Comparison of ENCODE assay signal across 20 mouse cellular contexts in the genomic region with DNA sequence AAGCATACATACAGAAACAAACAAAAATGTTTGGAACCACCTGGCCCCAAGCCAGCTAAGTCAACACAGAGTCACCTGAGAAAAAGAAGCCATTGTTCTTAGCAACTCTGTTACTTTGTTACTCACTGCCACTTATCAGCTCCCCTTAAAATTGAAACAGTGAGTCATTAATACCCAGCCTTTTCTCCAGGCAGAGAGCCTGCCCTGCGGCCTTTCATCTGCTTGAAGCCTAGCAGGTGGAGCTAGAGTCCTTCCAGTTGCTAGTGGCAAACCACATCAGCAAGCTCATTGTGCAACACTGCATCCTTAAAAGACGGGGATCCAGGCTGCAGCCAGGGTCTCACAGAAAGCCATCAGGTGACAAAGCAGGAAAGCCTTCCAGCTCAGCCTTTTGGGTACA.
A peak's percentile ranks its signal among the peaks of the same experiment; 100 is the strongest.
DNase-seq lines count a peak whose midpoint lies in the region; ATAC-seq and TF ChIP-seq lines count a peak whose summit lies in the region.
"Had no signal": no experiment of that assay in that cellular context is flagged by ENCODE, and none has a peak within 500 bp of the region (broad histone marks: within the 10 kb centered on the region; RNA-seq: fewer than 3 reads in every experiment).

No protein-coding gene starts in this region.

- H3K4me1 ChIP-seq in lung, postnatal 0 days (ENCODE audit: insufficient read depth, low read depth, low read length): no peaks in the 10 kb centered on the region
- H3K4me1 ChIP-seq: forebrain, embryonic 13.5 days; hindbrain, embryonic 12.5 days had no signal

- TF ChIP-seq EP300 in lung, postnatal 0 days (IDR thresholded peaks at IDR 0.05): peak; percentile 77

- no peaks in the 10 kb centered on the region for H3K9me3 ChIP-seq in lung, postnatal 0 days (ENCODE audit: low read length)
- H3K9me3 ChIP-seq: forebrain, embryonic 13.5 days; hindbrain, embryonic 12.5 days; limb, embryonic 13.5 days; midbrain, embryonic 15.5 days; neural tube, embryonic 13.5 days had no signal

- H3K4me2 ChIP-seq in lung, postnatal 0 days (replicated peaks; ENCODE audit: low read depth, low read length): no peak overlapping the region
- H3K4me2 ChIP-seq: forebrain, embryonic 13.5 days; heart, embryonic 11.5 days; hindbrain, embryonic 12.5 days; limb, embryonic 13.5 days; midbrain, embryonic 15.5 days; neural tube, embryonic 13.5 days had no signal

- 44% methylated on average over 2 of the region's 2 CpGs for WGBS in lung, postnatal 0 days

- no peak overlapping the region for H3K9ac ChIP-seq in lung, postnatal 0 days (replicated peaks; ENCODE audit: low read depth)
- H3K9ac ChIP-seq: forebrain, embryonic 13.5 days; hindbrain, embryonic 12.5 days; limb, embryonic 13.5 days; midbrain, embryonic 15.5 days; neural tube, embryonic 13.5 days had no signal

- no peak overlapping the region for H3K27ac ChIP-seq in lung, postnatal 0 days (ENCODE audit: low read length)
- H3K27ac ChIP-seq: forebrain, embryonic 13.5 days; hindbrain, embryonic 12.5 days; limb, embryonic 13.5 days; midbrain, embryonic 15.5 days had no signal

- no peaks in the 10 kb centered on the region for H3K27me3 ChIP-seq in lung, postnatal 0 days (replicated peaks; ENCODE audit: insufficient read depth, low read length)
- H3K27me3 ChIP-seq: forebrain, embryonic 13.5 days; hindbrain, embryonic 12.5 days; limb, embryonic 13.5 days; midbrain, embryonic 15.5 days; neural tube, embryonic 13.5 days had no signal

- H3K36me3 ChIP-seq in lung, postnatal 0 days (ENCODE audit: insufficient read depth, low read length): no peaks in the 10 kb centered on the region
- H3K36me3 ChIP-seq: hindbrain, embryonic 12.5 days; limb, embryonic 13.5 days; midbrain, embryonic 15.5 days; neural tube, embryonic 13.5 days had no signal

- no peak overlapping the region for H3K4me3 ChIP-seq in lung, postnatal 0 days (ENCODE audit: low read depth, low read length)
- H3K4me3 ChIP-seq: forebrain, embryonic 13.5 days; hindbrain, embryonic 12.5 days; limb, embryonic 13.5 days; midbrain, embryonic 15.5 days; neural tube, embryonic 13.5 days had no signal

- DNase-seq in adrenal gland, adult (ENCODE audit: inconsistent age in 2 of 2, low spot score in 1 of 2): peak; percentile 19 to 50
- no peak for DNase-seq in adrenal gland, postnatal 4 days (ENCODE audit: low spot score in 2 of 2)
- peak; percentile 16 for DNase-seq in thymus, postnatal 0 days (ENCODE audit: low spot score)
- DNase-seq in thymus, postnatal 4 days: no peak
- DNase-seq in lung, postnatal 0 days (ENCODE audit: low spot score): peak; percentile 81
- peak; percentile 55 for DNase-seq in testis, postnatal 14 days (ENCODE audit: low spot score)
- no peak for DNase-seq in yolk sac, embryonic 10.5 days (ENCODE audit: low spot score)
- DNase-seq: cerebellum, adult 9-10 months; kidney, postnatal 25 days; layer of hippocampus, postnatal 36 days; retina, postnatal 1 day; spleen, adult 18-20 months; thymus, postnatal 25 days had no signal

- peak; percentile 82 for ATAC-seq in lung, postnatal 0 days
- no peak for ATAC-seq in CD4-positive, CD25-positive, alpha-beta regulatory T cell, adult 4 months
- ATAC-seq: forebrain, embryonic 13.5 days; midbrain, embryonic 15.5 days had no signal

- peak; percentile 41; the same call in 1 of the 2 replicates for TF ChIP-seq CTCF in lung, postnatal 0 days (IDR thresholded peaks at IDR 0.05)

Comparison
In these comparisons a context has a peak if more than half of its experiments do, and no peak if none do; other contexts are left out.
1. DNase-seq: peak in adrenal gland, adult (2 of 2), thymus, postnatal 0 days (single experiment), lung, postnatal 0 days (single experiment) and testis, postnatal 14 days (single experiment); none in adrenal gland, postnatal 4 days (0 of 2), thymus, postnatal 4 days (single experiment) and yolk sac, embryonic 10.5 days (single experiment).